Mouse (Mus musculus): Measurements from ENCODE around the gene Pnpla6. TPM values are rescaled to one million over a fixed set of nuclear protein-coding genes. Genes with fewer than 3 reads are reported as not detected.

Pnpla6 gene
- polyA plus RNA-seq (2017; shearing (Covaris generic)): 29.0 TPM

GRCm38 (mm10) chr8:3515260-3515671, at the start of gene Pnpla6:
Gene Pnpla6, plus strand, starts transcription at chr8:3515384.

GRCm38 (mm10) chr8:3467006-3467885, 47.9 kb upstream of the Pnpla6 start, which contains the start of gene Pex11g:
Gene Pex11g, minus strand, starts transcription at chr8:3467680.

GRCm38 (mm10) chr8:3470562-3470961, 44.6 kb upstream of the Pnpla6 start, which contains the start of gene Tex45:
Gene Tex45, plus strand, starts transcription at chr8:3470862.

GRCm38 (mm10) chr8:3492901-3493844, 22.0 kb upstream of the Pnpla6 start, which contains the start of gene Zfp358:
Gene Zfp358, plus strand, starts transcription at chr8:3493138.

GRCm38 (mm10) chr8:3500235-3501090, 14.7 kb upstream of the Pnpla6 start, which contains the start of gene Mcoln1:
Gene Mcoln1, plus strand, starts transcription at chr8:3500457.

GRCm38 (mm10) chr8:3567641-3568371, 52.6 kb downstream of the Pnpla6 start, which contains the start of gene C330021F23Rik:
Gene C330021F23Rik, plus strand, starts transcription at chr8:3567990.

GRCm38 (mm10) chr8:3586993-3587390, 71.8 kb downstream of the Pnpla6 start, which contains the start of gene Camsap3:
Gene Camsap3, plus strand, starts transcription at chr8:3587293.

Other genes with a start within 250 kb of the Pnpla6 start
- gene Insr, start 235.8 kb upstream of the Pnpla6 start, polyA plus RNA-seq (2017; shearing (Covaris generic)): 31.1 TPM
- gene A430078G23Rik, start 162.0 kb upstream of the Pnpla6 start, polyA plus RNA-seq (2017; shearing (Covaris generic)): 117 TPM
- gene Arhgef18, start 122.4 kb upstream of the Pnpla6 start, polyA plus RNA-seq (2017; shearing (Covaris generic)): 101 TPM
- gene Pex11g, start 47.7 kb upstream of the Pnpla6 start, polyA plus RNA-seq (2017; shearing (Covaris generic)): 2.1 TPM
- gene Tex45, start 44.5 kb upstream of the Pnpla6 start, polyA plus RNA-seq (2017; shearing (Covaris generic)): not detected
- 1.9 TPM for gene Zfp358, start 22.2 kb upstream of the Pnpla6 start, polyA plus RNA-seq (2017; shearing (Covaris generic))
- 87.3 TPM for gene Mcoln1, start 14.9 kb upstream of the Pnpla6 start, polyA plus RNA-seq (2017; shearing (Covaris generic))
- not detected for gene C330021F23Rik, start 52.6 kb downstream of the Pnpla6 start, polyA plus RNA-seq (2017; shearing (Covaris generic))
- 0.44 TPM for gene Camsap3, start 71.9 kb downstream of the Pnpla6 start, polyA plus RNA-seq (2017; shearing (Covaris generic))
- 102 TPM for gene Xab2, start 105.9 kb downstream of the Pnpla6 start, polyA plus RNA-seq (2017; shearing (Covaris generic))
- gene Pet100, start 106.2 kb downstream of the Pnpla6 start, polyA plus RNA-seq (2017; shearing (Covaris generic)): 68.8 TPM
- gene Pcp2, start 110.2 kb downstream of the Pnpla6 start, polyA plus RNA-seq (2017; shearing (Covaris generic)): not detected
- 160 TPM for gene Stxbp2, start 115.6 kb downstream of the Pnpla6 start, polyA plus RNA-seq (2017; shearing (Covaris generic))
- not detected for gene Retn, start 140.4 kb downstream of the Pnpla6 start, polyA plus RNA-seq (2017; shearing (Covaris generic))
- not detected for gene Mcemp1, start 150.4 kb downstream of the Pnpla6 start, polyA plus RNA-seq (2017; shearing (Covaris generic))
- gene Fcor, start 157.0 kb downstream of the Pnpla6 start, polyA plus RNA-seq (2017; shearing (Covaris generic)): not detected
- 17.5 TPM for gene Trappc5, start 160.9 kb downstream of the Pnpla6 start, polyA plus RNA-seq (2017; shearing (Covaris generic))
- not detected for gene Fcer2a, start 178.8 kb downstream of the Pnpla6 start, polyA plus RNA-seq (2017; shearing (Covaris generic))
- not detected for gene Clec4g, start 205.3 kb downstream of the Pnpla6 start, polyA plus RNA-seq (2017; shearing (Covaris generic))
- gene Cd209a, start 233.6 kb downstream of the Pnpla6 start, polyA plus RNA-seq (2017; shearing (Covaris generic)): 0.34 TPM

Data from effector memory CD4-positive, alpha-beta T cell, adult 5 months (primary cell).